Mouse (Mus musculus) testis, postnatal 10 days (tissue): ENCODE data around the gene Casd1.

ENCODE experiments used
- DNase-seq: peaks from one replicate; pipeline ENCODE4 v3.0.0; 2021; ENCODE audit warnings: low spot score

Casd1 gene

GRCm38 (mm10) chr6:4600658-4601296 is at the start of gene Casd1:
TSS of gene Casd1 (plus strand) at chr6:4600839.
- DNase-seq, result peak; percentile 76

- DNase-seq, result no peak
These were observed 45.3 kb upstream of the Casd1 start for GRCm38 (mm10) chr6:4555366-4555765.

GRCm38 (mm10) chr6:4557086-4557485 is 43.6 kb upstream of the Casd1 start:
- no peak for DNase-seq

GRCm38 (mm10) chr6:4557678-4558077 is 43.0 kb upstream of the Casd1 start:
- DNase-seq, result peak; percentile 55

- no peak for DNase-seq
These were observed 39.5 kb upstream of the Casd1 start for GRCm38 (mm10) chr6:4561156-4561555.

GRCm38 (mm10) chr6:4561621-4562020 is 39.0 kb upstream of the Casd1 start:
- DNase-seq, result no peak

GRCm38 (mm10) chr6:4562401-4562800 is 38.2 kb upstream of the Casd1 start:
- DNase-seq, result no peak

GRCm38 (mm10) chr6:4563477-4563876 is 37.2 kb upstream of the Casd1 start:
- no peak for DNase-seq

GRCm38 (mm10) chr6:4570412-4570811 is 30.2 kb upstream of the Casd1 start:
- DNase-seq, result no peak

GRCm38 (mm10) chr6:4577756-4578155 is 22.9 kb upstream of the Casd1 start:
- no peak for DNase-seq

GRCm38 (mm10) chr6:4578343-4578742 is 22.3 kb upstream of the Casd1 start:
- DNase-seq, result no peak

- no peak for DNase-seq
These were observed 21.0 kb upstream of the Casd1 start for GRCm38 (mm10) chr6:4579620-4580019.

- DNase-seq, result no peak
These were observed 17.2 kb upstream of the Casd1 start for GRCm38 (mm10) chr6:4583485-4583884.

- no peak for DNase-seq
These were observed 12.7 kb upstream of the Casd1 start for GRCm38 (mm10) chr6:4587946-4588345.

GRCm38 (mm10) chr6:4588722-4589121 is 11.9 kb upstream of the Casd1 start:
- no peak for DNase-seq

GRCm38 (mm10) chr6:4590089-4590488 is 10.6 kb upstream of the Casd1 start:
- DNase-seq, result no peak

GRCm38 (mm10) chr6:4597711-4598110 is 2.9 kb upstream of the Casd1 start:
- no peak for DNase-seq

- DNase-seq, result no peak
These were observed 468 bp upstream of the Casd1 start for GRCm38 (mm10) chr6:4600085-4600657.

GRCm38 (mm10) chr6:4601297-4601931 is 775 bp downstream of the Casd1 start:
- DNase-seq, result peak; percentile 58

- no peak for DNase-seq
These were observed 1.4 kb downstream of the Casd1 start for GRCm38 (mm10) chr6:4602012-4602411.

GRCm38 (mm10) chr6:4606394-4606793 is 5.8 kb downstream of the Casd1 start:
- no peak for DNase-seq

- DNase-seq, result no peak
These were observed 9.7 kb downstream of the Casd1 start for GRCm38 (mm10) chr6:4610216-4610896.

- DNase-seq, result no peak
These were observed 11.2 kb downstream of the Casd1 start for GRCm38 (mm10) chr6:4611853-4612252.
